Mouse (Mus musculus) A20 (cell line): ENCODE data around the gene Nr2c2.

Experiments used
- DNase-seq: peaks from one replicate; pipeline ENCODE4 v3.0.0-alpha.2; 2011; ENCODE audit warnings: low read depth, low spot score

Gene Nr2c2

GRCm38 (mm10) chr6:92126861-92127468, 35.8 kb downstream of the Nr2c2 start:
- DNase-seq: peak; percentile 84

GRCm38 (mm10) chr6:92131456-92131855, 40.3 kb downstream of the Nr2c2 start:
- no peak for DNase-seq

- DNase-seq: no peak
These were observed 41.1 kb downstream of the Nr2c2 start for GRCm38 (mm10) chr6:92132021-92132911.

GRCm38 (mm10) chr6:92133617-92134016, 42.4 kb downstream of the Nr2c2 start:
- DNase-seq: no peak

GRCm38 (mm10) chr6:92136356-92136755, 45.2 kb downstream of the Nr2c2 start:
- DNase-seq: no peak

GRCm38 (mm10) chr6:92145881-92146280, 54.7 kb downstream of the Nr2c2 start:
- DNase-seq: no peak

GRCm38 (mm10) chr6:92153774-92154173, 62.6 kb downstream of the Nr2c2 start:
- no peak for DNase-seq

GRCm38 (mm10) chr6:92158801-92159200, 67.6 kb downstream of the Nr2c2 start:
- peak; percentile 23 for DNase-seq

GRCm38 (mm10) chr6:92162724-92163123, 71.5 kb downstream of the Nr2c2 start:
- DNase-seq: no peak

GRCm38 (mm10) chr6:92176450-92176849, 85.3 kb downstream of the Nr2c2 start:
- DNase-seq: no peak

GRCm38 (mm10) chr6:92183621-92184131, 92.5 kb downstream of the Nr2c2 start, which contains the start of gene Mrps25:
TSS of gene Mrps25 (minus strand) at chr6:92184033.
- DNase-seq: peak; percentile 74

GRCm38 (mm10) chr6:92184178-92184577, 93.0 kb downstream of the Nr2c2 start:
- peak; percentile 69 for DNase-seq

- DNase-seq: no peak
These were observed 108.2 kb downstream of the Nr2c2 start for GRCm38 (mm10) chr6:92199414-92199813.

- peak; percentile 47 for DNase-seq
These were observed 123.0 kb downstream of the Nr2c2 start for GRCm38 (mm10) chr6:92214055-92214772.

GRCm38 (mm10) chr6:92214773-92215449, 123.7 kb downstream of the Nr2c2 start, which contains the start of gene Rbsn:
TSS of gene Rbsn (minus strand) at chr6:92214925.
- peak; percentile 95 for DNase-seq

GRCm38 (mm10) chr6:92219445-92219844, 128.3 kb downstream of the Nr2c2 start:
- peak; percentile 63 for DNase-seq

- DNase-seq: no peak
These were observed 130.4 kb downstream of the Nr2c2 start for GRCm38 (mm10) chr6:92221604-92222003.

GRCm38 (mm10) chr6:92222021-92222420, 130.8 kb downstream of the Nr2c2 start:
- DNase-seq: no peak
